10 mouse cellular contexts compared by ENCODE assay signal in genomic region chr7:126031598-126032364, GRCm38 (mm10). TPM values are rescaled to one million over a fixed set of nuclear protein-coding genes. Genes with fewer than 3 reads are reported as not detected.
A peak's percentile ranks its signal among the peaks of the same experiment; 100 is the strongest.
DNase-seq lines count a peak whose midpoint lies in the region; ATAC-seq and TF ChIP-seq lines count a peak whose summit lies in the region.
"Had no signal": no experiment of that assay in that cellular context is flagged by ENCODE, and none has a peak within 500 bp of the region (broad histone marks: within the 10 kb centered on the region; RNA-seq: fewer than 3 reads in every experiment).

No protein-coding gene starts in this region.

- peak; percentile 28; the same call in 1 of the 2 replicates for ATAC-seq in heart, postnatal 0 days (ENCODE audit: insufficient read depth, low read depth)
- peak; percentile 59 for ATAC-seq in hindbrain, embryonic 15.5 days (ENCODE audit: low FRiP score, low read depth)
- ATAC-seq in midbrain, postnatal 0 days (ENCODE audit: low FRiP score): peak; percentile 71
- ATAC-seq in monocyte, adult 5-6 weeks (replicated peaks; ENCODE audit: insufficient number of reproducible peaks, low FRiP score, low TSS enrichment, poor library complexity, severe bottlenecking): no peak

- no peak for TF ChIP-seq POLR2A in cerebellum, adult 2 months (IDR thresholded peaks at IDR 0.05; ENCODE audit: borderline replicate concordance, insufficient read depth, low read length)

- TF ChIP-seq CTCF in heart, postnatal 0 days (IDR thresholded peaks at IDR 0.05; ENCODE audit: low read depth): no peak
- TF ChIP-seq CTCF in cerebellum, adult 2 months (IDR thresholded peaks at IDR 0.05; ENCODE audit: borderline replicate concordance, insufficient read depth, low read depth, low read length): no peak
- TF ChIP-seq CTCF in midbrain, postnatal 0 days (IDR thresholded peaks at IDR 0.05): no peak

- H3K9me3 ChIP-seq in heart, postnatal 0 days (replicated peaks; ENCODE audit: control insufficient read depth, low read length): no peaks in the 10 kb centered on the region
- H3K9me3 ChIP-seq in heart, embryonic 10.5 days: no peaks in the 10 kb centered on the region
- no peaks in the 10 kb centered on the region for H3K9me3 ChIP-seq in hindbrain, embryonic 15.5 days
- H3K9me3 ChIP-seq in midbrain, postnatal 0 days (ENCODE audit: low read length): no peaks in the 10 kb centered on the region
- H3K9me3 ChIP-seq: midbrain, embryonic 12.5 days; stomach, embryonic 15.5 days had no signal

- no peak overlapping the region for H3K4me3 ChIP-seq in heart, postnatal 0 days (ENCODE audit: low read depth, low read length)
- no peak overlapping the region for H3K4me3 ChIP-seq in heart, embryonic 10.5 days
- no peak overlapping the region for H3K4me3 ChIP-seq in cerebellum, adult 2 months (replicated peaks; ENCODE audit: insufficient read depth, low read depth, low read length)
- H3K4me3 ChIP-seq in hindbrain, embryonic 15.5 days: no peak overlapping the region
- no peak overlapping the region for H3K4me3 ChIP-seq in midbrain, postnatal 0 days (ENCODE audit: low read depth, low read length)
- H3K4me3 ChIP-seq: midbrain, embryonic 12.5 days; stomach, embryonic 15.5 days had no signal

- no peak overlapping the region for H3K4me2 ChIP-seq in heart, postnatal 0 days (ENCODE audit: low read depth, low read length)
- no peak overlapping the region for H3K4me2 ChIP-seq in hindbrain, embryonic 15.5 days
- H3K4me2 ChIP-seq in midbrain, postnatal 0 days (ENCODE audit: low read depth, low read length, poor library complexity, severe bottlenecking): no peak overlapping the region
- H3K4me2 ChIP-seq: midbrain, embryonic 12.5 days; stomach, embryonic 15.5 days had no signal

- H3K36me3 ChIP-seq in heart, postnatal 0 days (replicated peaks; ENCODE audit: control insufficient read depth, insufficient read depth, low read length): no peaks in the 10 kb centered on the region
- no peaks in the 10 kb centered on the region for H3K36me3 ChIP-seq in heart, embryonic 10.5 days
- no peaks in the 10 kb centered on the region for H3K36me3 ChIP-seq in hindbrain, embryonic 15.5 days
- no peaks in the 10 kb centered on the region for H3K36me3 ChIP-seq in midbrain, postnatal 0 days (ENCODE audit: insufficient read depth, low read length)
- H3K36me3 ChIP-seq: midbrain, embryonic 12.5 days; stomach, embryonic 15.5 days had no signal

- DNase-seq in heart, postnatal 0 days (ENCODE audit: low spot score): no peak
- DNase-seq in heart, embryonic 10.5 days (ENCODE audit: low spot score): no peak
- DNase-seq in cerebellum, adult 2 months: peak; percentile 92 to 93
- DNase-seq in midbrain, postnatal 0 days (ENCODE audit: low spot score): peak; percentile 87
- DNase-seq in spleen, adult 18-20 months: no peak
- DNase-seq in kidney, postnatal 14 days: no peak

- no peak for TF ChIP-seq EP300 in heart, postnatal 0 days (IDR thresholded peaks at IDR 0.05; ENCODE audit: low read depth)

- peaks cover 18% of the 10 kb centered on the region; the same call in 1 of the 2 replicates for H3K4me1 ChIP-seq in heart, postnatal 0 days (ENCODE audit: control insufficient read depth, insufficient read depth)
- peaks cover 28% of the 10 kb centered on the region for H3K4me1 ChIP-seq in heart, embryonic 10.5 days
- peaks cover 58% of the 10 kb centered on the region for H3K4me1 ChIP-seq in cerebellum, adult 2 months (ENCODE audit: control insufficient read depth, insufficient read depth, low read length)
- peaks cover 41% of the 10 kb centered on the region for H3K4me1 ChIP-seq in hindbrain, embryonic 15.5 days (replicated peaks)
- H3K4me1 ChIP-seq in midbrain, postnatal 0 days (ENCODE audit: insufficient read depth, low read length): no peaks in the 10 kb centered on the region
- H3K4me1 ChIP-seq: midbrain, embryonic 12.5 days; stomach, embryonic 15.5 days had no signal

- H3K27me3 ChIP-seq in heart, postnatal 0 days (ENCODE audit: control insufficient read depth, insufficient read depth, low read length): no peaks in the 10 kb centered on the region
- H3K27me3 ChIP-seq in heart, embryonic 10.5 days (ENCODE audit: insufficient read depth, poor library complexity, severe bottlenecking): no peaks in the 10 kb centered on the region
- no peaks in the 10 kb centered on the region for H3K27me3 ChIP-seq in cerebellum, adult 2 months (ENCODE audit: control insufficient read depth, insufficient read depth, low read length)
- H3K27me3 ChIP-seq in hindbrain, embryonic 15.5 days: no peaks in the 10 kb centered on the region
- no peaks in the 10 kb centered on the region for H3K27me3 ChIP-seq in midbrain, postnatal 0 days (ENCODE audit: insufficient read depth, low read length)
- H3K27me3 ChIP-seq: midbrain, embryonic 12.5 days; stomach, embryonic 15.5 days had no signal

- H3K27ac ChIP-seq in heart, postnatal 0 days (ENCODE audit: low read depth): peak overlapping the region; percentile 32; the same call in 1 of the 2 replicates
- no peak overlapping the region for H3K27ac ChIP-seq in heart, embryonic 10.5 days
- H3K27ac ChIP-seq in cerebellum, adult 2 months (ENCODE audit: insufficient read depth, low read length): peak overlapping the region; percentile 65
- peak overlapping the region; percentile 69 for H3K27ac ChIP-seq in hindbrain, embryonic 15.5 days (replicated peaks)
- H3K27ac ChIP-seq in midbrain, postnatal 0 days (ENCODE audit: low read depth, low read length): peak overlapping the region; percentile 38
- H3K27ac ChIP-seq: midbrain, embryonic 12.5 days; stomach, embryonic 15.5 days had no signal

- 59% methylated on average over 10 of the region's 10 CpGs for WGBS in heart, postnatal 0 days
- 73% methylated on average over 10 of the region's 10 CpGs for WGBS in heart, embryonic 10.5 days
- WGBS in cerebellum, adult 2 months: 12% methylated on average over 10 of the region's 10 CpGs
- 52% methylated on average over 10 of the region's 10 CpGs for WGBS in hindbrain, embryonic 15.5 days
- WGBS in midbrain, postnatal 0 days: 59% methylated on average over 10 of the region's 10 CpGs

- H3K9ac ChIP-seq in heart, postnatal 0 days (replicated peaks; ENCODE audit: low read depth, low read length): no peak overlapping the region
- no peak overlapping the region for H3K9ac ChIP-seq in hindbrain, embryonic 15.5 days
- H3K9ac ChIP-seq in midbrain, postnatal 0 days (replicated peaks; ENCODE audit: low read length, poor library complexity, severe bottlenecking): no peak overlapping the region
- H3K9ac ChIP-seq: midbrain, embryonic 12.5 days; stomach, embryonic 15.5 days had no signal

RNA-seq across cellular contexts. Expression of gene Gsg1l, which starts 50.4 kb away (rescaled TPM):
- total RNA-seq in heart, postnatal 0 days (2014; rRNA removed; ENCODE audit: low replicate concordance): 16.6 and 20.4 TPM in 2 replicates
- 5.3 and 5.7 TPM in 2 replicates for polyA plus RNA-seq in heart, postnatal 0 days (2015; fragmentation: Nextera tagmentation; extraction: Ambion mirVana)
- 3.1 and 7.2 TPM in 2 replicates for polyA plus RNA-seq in heart, embryonic 10.5 days (2016; fragmentation: Nextera tagmentation; extraction: Ambion mirVana)
- 17.5 and 18.0 TPM in 2 replicates for polyA plus RNA-seq in cerebellum, adult 2 months (2012; rRNA removed)
- polyA plus RNA-seq in hindbrain, embryonic 15.5 days (2015; fragmentation: Nextera tagmentation; extraction: Ambion mirVana): 14.4 and 18.4 TPM in 2 replicates
- 38.3 and 42.7 TPM in 2 replicates for total RNA-seq in midbrain, postnatal 0 days (2014; rRNA removed)
- polyA plus RNA-seq in midbrain, postnatal 0 days (2015; fragmentation: Nextera tagmentation; extraction: Ambion mirVana): 17.8 and 19.3 TPM in 2 replicates
- not detected in 3 replicates for total RNA-seq in monocyte, adult 5-6 weeks (2017)

Comparison
In these comparisons a context has a peak if more than half of its experiments do, and no peak if none do; other contexts are left out.
1. DNase-seq: peak in cerebellum, adult 2 months (2 of 2) and midbrain, postnatal 0 days (single experiment); none in heart, postnatal 0 days (single experiment), heart, embryonic 10.5 days (single experiment), spleen, adult 18-20 months (0 of 2) and kidney, postnatal 14 days (single experiment).